Mouse (Mus musculus) kidney, postnatal 0 days (tissue): ENCODE data around the gene Ninj2. TPM values are rescaled to one million over a fixed set of nuclear protein-coding genes. Genes with fewer than 3 reads are reported as not detected.

Experiments
- ATAC-seq: fragments of 200-750 bp; cut with Nextera tagmentation; replicated peaks from 2 replicates; pipeline ENCODE4 v1.8.0; 2017; ENCODE audit warnings: low read depth, moderate number of reproducible peaks, moderate TSS enrichment, moderate library complexity; ENCODE audit not compliant: low FRiP score
- DNase-seq: peaks from one replicate; pipeline ENCODE4 v3.0.0-alpha.2; 2016; ENCODE audit warnings: low spot score
- H3K27ac ChIP-seq: fragments of 300-500 bp; sonication (generic); 2 replicates; pipeline ENCODE4 v1.5.1; 2014; ENCODE audit warnings: mild to moderate bottlenecking
- H3K27me3 ChIP-seq: fragments of 300-500 bp; sonication (generic); 2 replicates; pipeline ENCODE4 v1.6.1; 2014; ENCODE audit warnings: low read length, mixed read lengths; ENCODE audit not compliant: insufficient read depth
- H3K36me3 ChIP-seq: fragments of 300-500 bp; sonication (generic); 2 replicates; pipeline ENCODE4 v1.6.1; 2014; ENCODE audit warnings: low read length, mixed read lengths; ENCODE audit not compliant: insufficient read depth
- H3K4me1 ChIP-seq: fragments of 300-500 bp; sonication (generic); replicated peaks from 2 replicates; pipeline ENCODE4 v1.6.1; 2014; ENCODE audit warnings: antibody characterized with exemption, low read length, mixed read lengths; ENCODE audit not compliant: insufficient read depth
- H3K4me2 ChIP-seq: fragments of 300-500 bp; sonication (generic); 2 replicates; pipeline ENCODE4 v1.6.1; 2014; ENCODE audit warnings: mild to moderate bottlenecking, low read length, moderate library complexity, mixed read lengths
- H3K4me3 ChIP-seq: fragments of 300-500 bp; sonication (generic); replicated peaks from 2 replicates; pipeline ENCODE4 v1.5.1; 2014; ENCODE audit warnings: low read depth, low read length
- H3K9ac ChIP-seq: fragments of 300-500 bp; sonication (generic); 2 replicates; pipeline ENCODE4 v1.6.1; 2014; ENCODE audit warnings: low read depth, low read length
- H3K9me3 ChIP-seq: fragments of 300-500 bp; sonication (generic); replicated peaks from 2 replicates; pipeline ENCODE4 v1.6.1; 2016; ENCODE audit warnings: low read length, inconsistent platforms, mixed read lengths
- CTCF ChIP-seq: IDR thresholded peaks from 2 replicates; pipeline ENCODE4 v1.5.1; 2016; ENCODE audit warnings: antibody characterized with exemption, low read depth, mild to moderate bottlenecking, moderate library complexity
- WGBS: fragments of 180-500 bp; shearing (Covaris S2); extraction: QIAGEN DNeasy Blood & Tissue Kit; methylation state at CpG from one replicate; pipeline ENCODE4 v1.1.7; 2014; 5-methylcytosine and 5-hydroxymethylcytosine counted together
- polyA plus RNA-seq: library from polyadenylated mRNA; unstranded; fragments of >200 nt; fragmentation: Nextera tagmentation; extraction: Ambion mirVana; gene quantifications from 2 replicates; pipeline ENCODE4 v1.2.1, GENCODE M21; 2015

Gene Ninj2
- polyA plus RNA-seq, 1 experiment from 2014 or later: not detected

DNA sequence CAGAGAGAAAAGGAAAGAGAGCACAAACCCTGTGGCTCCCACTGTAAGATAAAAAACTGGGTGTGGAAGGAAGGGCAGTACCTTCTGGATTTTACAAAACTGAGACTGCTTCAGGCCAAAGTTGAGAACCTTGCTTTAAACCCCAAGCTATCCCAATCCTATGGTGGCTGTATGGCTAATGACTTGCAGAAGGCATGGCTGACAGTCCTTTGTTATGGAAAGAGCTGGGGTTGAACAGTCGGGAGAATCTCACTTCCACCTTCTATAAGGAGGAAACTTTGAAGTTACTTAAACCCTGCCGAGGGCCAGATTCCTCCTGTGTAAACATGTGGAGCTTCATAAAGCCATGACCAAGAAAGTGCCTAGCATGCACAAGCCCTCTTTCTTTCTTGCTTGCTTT, 28.5 kb upstream of the Ninj2 start:
- Histone ChIP-seq H3K4me1 (no peaks in the 10 kb centered on the region), H3K9ac (no peak overlapping the region), H3K4me3 (no peak overlapping the region), H3K9me3 (no peaks in the 10 kb centered on the region), H3K36me3 (no peaks in the 10 kb centered on the region), H3K27ac (no peak overlapping the region), H3K4me2 (no peak overlapping the region), H3K27me3 (no peaks in the 10 kb centered on the region)
- no peak for TF ChIP-seq CTCF
- WGBS: 37% methylated on average over 2 of the region's 2 CpGs
- no peak for DNase-seq
- ATAC-seq: no peak

- 62% methylated on average over 6 of the region's 6 CpGs for WGBS
Measured at GRCm38 (mm10) chr6:120065552-120066177, 27.5 kb upstream of the Ninj2 start.

GRCm38 (mm10) chr6:120069546-120069945, 23.6 kb upstream of the Ninj2 start:
- 87% methylated on average over 3 of the region's 3 CpGs for WGBS
- Histone ChIP-seq H3K27ac (no peak overlapping the region), H3K9ac (no peak overlapping the region), H3K36me3 (no peaks in the 10 kb centered on the region), H3K9me3 (no peaks in the 10 kb centered on the region), H3K4me1 (no peaks in the 10 kb centered on the region), H3K4me2 (no peak overlapping the region), H3K27me3 (no peaks in the 10 kb centered on the region), H3K4me3 (no peak overlapping the region)
- DNase-seq (no peak), ATAC-seq (no peak)
- TF ChIP-seq CTCF: no peak

More at GRCm38 (mm10) chr6:120065552-120066177, 27.5 kb upstream of the Ninj2 start:
- DNase-seq (no peak), ATAC-seq (no peak)
- no peaks in the 10 kb centered on the region for H3K9me3 ChIP-seq
- no peak overlapping the region for H3K27ac ChIP-seq
- no peak overlapping the region for H3K9ac ChIP-seq
- H3K4me3 ChIP-seq: no peak overlapping the region
- H3K36me3 ChIP-seq: no peaks in the 10 kb centered on the region
- TF ChIP-seq CTCF: no peak
- H3K4me1 ChIP-seq: no peaks in the 10 kb centered on the region
- H3K4me2 ChIP-seq: no peak overlapping the region
- H3K27me3 ChIP-seq: no peaks in the 10 kb centered on the region

GRCm38 (mm10) chr6:120072630-120073029, 20.5 kb upstream of the Ninj2 start:
- ATAC-seq (no peak), DNase-seq (no peak)
- Histone ChIP-seq H3K4me2 (no peak overlapping the region), H3K27me3 (no peaks in the 10 kb centered on the region), H3K36me3 (no peaks in the 10 kb centered on the region), H3K4me1 (no peaks in the 10 kb centered on the region), H3K9me3 (no peaks in the 10 kb centered on the region), H3K4me3 (no peak overlapping the region), H3K9ac (no peak overlapping the region), H3K27ac (no peak overlapping the region)
- TF ChIP-seq CTCF: no peak
- WGBS: 81% methylated on average over 2 of the region's 2 CpGs

- Histone ChIP-seq H3K9ac (no peak overlapping the region), H3K9me3 (no peaks in the 10 kb centered on the region), H3K36me3 (no peaks in the 10 kb centered on the region), H3K4me1 (no peaks in the 10 kb centered on the region), H3K4me2 (no peak overlapping the region), H3K27ac (no peak overlapping the region), H3K4me3 (no peak overlapping the region), H3K27me3 (no peaks in the 10 kb centered on the region)
- 78% methylated on average over 6 of the region's 6 CpGs for WGBS
- DNase-seq (no peak), ATAC-seq (no peak)
- no peak for TF ChIP-seq CTCF
Measured at GRCm38 (mm10) chr6:120076619-120077450, 16.3 kb upstream of the Ninj2 start.

GRCm38 (mm10) chr6:120079547-120079946, 13.6 kb upstream of the Ninj2 start:
- DNase-seq (no peak), ATAC-seq (no peak)
- Histone ChIP-seq H3K9ac (no peak overlapping the region), H3K4me2 (no peak overlapping the region), H3K4me1 (no peaks in the 10 kb centered on the region), H3K4me3 (no peak overlapping the region), H3K27me3 (no peaks in the 10 kb centered on the region), H3K36me3 (no peaks in the 10 kb centered on the region), H3K9me3 (no peaks in the 10 kb centered on the region), H3K27ac (no peak overlapping the region)
- 80% methylated on average over 10 of the region's 10 CpGs for WGBS
- no peak for TF ChIP-seq CTCF
